Mouse (Mus musculus) hindbrain, embryonic 16.5 days (tissue): ENCODE data around the gene Higd1c. TPM values are rescaled to one million over a fixed set of nuclear protein-coding genes. Genes with fewer than 3 reads are reported as not detected.

Source experiments
- ATAC-seq: fragments of 200-750 bp; cut with Nextera tagmentation; 2 replicates; pipeline ENCODE4 v1.8.0; 2017; ENCODE audit warnings: moderate TSS enrichment, moderate library complexity
- H3K27ac ChIP-seq: fragments of 300-500 bp; sonication (generic); 2 replicates; pipeline ENCODE4 v1.5.1; 2014; ENCODE audit warnings: low read depth, mild to moderate bottlenecking, control low read depth, low read length, moderate library complexity
- H3K27me3 ChIP-seq: fragments of 300-500 bp; sonication (generic); replicated peaks from 2 replicates; pipeline ENCODE4 v1.6.1; 2014; ENCODE audit warnings: low read length; ENCODE audit not compliant: control insufficient read depth, insufficient read depth
- H3K36me3 ChIP-seq: fragments of 300-500 bp; sonication (generic); 2 replicates; pipeline ENCODE4 v1.6.1; 2014; ENCODE audit warnings: mild to moderate bottlenecking, low read length, moderate library complexity, mixed read lengths; ENCODE audit not compliant: control insufficient read depth, insufficient read depth
- H3K4me1 ChIP-seq: fragments of 300-500 bp; sonication (generic); 2 replicates; pipeline ENCODE4 v1.6.1; 2014; ENCODE audit warnings: low read depth, low read length; ENCODE audit not compliant: control insufficient read depth, insufficient read depth
- H3K4me2 ChIP-seq: fragments of 300-500 bp; sonication (generic); 2 replicates; pipeline ENCODE4 v1.6.1; 2014; ENCODE audit warnings: mild to moderate bottlenecking, low read length, control low read depth, moderate library complexity
- H3K4me3 ChIP-seq: fragments of 300-500 bp; sonication (generic); 2 replicates; pipeline ENCODE4 v1.5.1; 2014; ENCODE audit warnings: mild to moderate bottlenecking, low read length, control low read depth, moderate library complexity
- H3K9ac ChIP-seq: fragments of 300-500 bp; sonication (generic); 2 replicates; pipeline ENCODE4 v1.6.1; 2014; ENCODE audit warnings: low read depth, mild to moderate bottlenecking, control low read depth, low read length, moderate library complexity
- H3K9me3 ChIP-seq: fragments of 300-500 bp; sonication (generic); 2 replicates; pipeline ENCODE4 v1.6.1; 2014; ENCODE audit warnings: mild to moderate bottlenecking, low read length, moderate library complexity; ENCODE audit not compliant: control insufficient read depth
- WGBS: fragments of 180-500 bp; shearing (Covaris S2); extraction: QIAGEN DNeasy Blood & Tissue Kit; methylation state at CpG from one replicate; pipeline ENCODE4 v1.1.7; 2014; 5-methylcytosine and 5-hydroxymethylcytosine counted together
- polyA plus RNA-seq: library from polyadenylated mRNA; unstranded; fragments of >200 nt; fragmentation: Nextera tagmentation; extraction: Ambion mirVana; gene quantifications from 2 replicates; pipeline ENCODE4 v1.2.1, GENCODE M21; 2015

The Higd1c gene
- polyA plus RNA-seq, 1 experiment from 2014 or later = not detected

DNA sequence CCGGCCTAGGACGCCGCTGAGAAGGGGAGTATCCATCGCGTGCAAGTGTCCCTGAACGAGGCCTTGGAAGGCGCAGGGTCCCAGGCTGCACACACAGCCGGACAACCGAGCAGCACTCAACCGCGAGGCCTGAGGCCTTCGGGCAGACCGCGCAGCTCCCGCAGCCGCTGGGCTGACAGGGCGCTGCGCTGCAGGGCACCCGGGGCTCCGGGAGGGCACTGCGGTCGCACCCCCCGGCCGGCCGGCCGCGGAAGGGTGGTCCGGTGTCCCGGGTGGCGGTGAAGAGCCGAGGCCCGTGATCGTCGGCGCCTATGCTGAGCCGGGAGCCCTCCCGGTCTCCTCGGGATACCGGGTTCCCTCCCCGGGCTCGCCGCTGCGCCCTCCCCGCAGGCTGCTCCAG lies 58.1 kb downstream of the Higd1c start:
- Histone ChIP-seq H3K36me3 (no peaks in the 10 kb centered on the region), H3K27me3 (peaks cover 10% of the 10 kb centered on the region; the same call in 1 of the 2 replicates), H3K27ac (peak overlapping the region; percentile 36; the same call in 1 of the 2 replicates), H3K9ac (peak overlapping the region; percentile 93), H3K9me3 (no peaks in the 10 kb centered on the region), H3K4me2 (peak overlapping the region; percentile 95), H3K4me3 (peak overlapping the region; percentile 84), H3K4me1 (peaks cover 32% of the 10 kb centered on the region)
- peak; percentile 64 for ATAC-seq
- WGBS = under 1% methylated on average over 36 of the region's 44 CpGs

DNA sequence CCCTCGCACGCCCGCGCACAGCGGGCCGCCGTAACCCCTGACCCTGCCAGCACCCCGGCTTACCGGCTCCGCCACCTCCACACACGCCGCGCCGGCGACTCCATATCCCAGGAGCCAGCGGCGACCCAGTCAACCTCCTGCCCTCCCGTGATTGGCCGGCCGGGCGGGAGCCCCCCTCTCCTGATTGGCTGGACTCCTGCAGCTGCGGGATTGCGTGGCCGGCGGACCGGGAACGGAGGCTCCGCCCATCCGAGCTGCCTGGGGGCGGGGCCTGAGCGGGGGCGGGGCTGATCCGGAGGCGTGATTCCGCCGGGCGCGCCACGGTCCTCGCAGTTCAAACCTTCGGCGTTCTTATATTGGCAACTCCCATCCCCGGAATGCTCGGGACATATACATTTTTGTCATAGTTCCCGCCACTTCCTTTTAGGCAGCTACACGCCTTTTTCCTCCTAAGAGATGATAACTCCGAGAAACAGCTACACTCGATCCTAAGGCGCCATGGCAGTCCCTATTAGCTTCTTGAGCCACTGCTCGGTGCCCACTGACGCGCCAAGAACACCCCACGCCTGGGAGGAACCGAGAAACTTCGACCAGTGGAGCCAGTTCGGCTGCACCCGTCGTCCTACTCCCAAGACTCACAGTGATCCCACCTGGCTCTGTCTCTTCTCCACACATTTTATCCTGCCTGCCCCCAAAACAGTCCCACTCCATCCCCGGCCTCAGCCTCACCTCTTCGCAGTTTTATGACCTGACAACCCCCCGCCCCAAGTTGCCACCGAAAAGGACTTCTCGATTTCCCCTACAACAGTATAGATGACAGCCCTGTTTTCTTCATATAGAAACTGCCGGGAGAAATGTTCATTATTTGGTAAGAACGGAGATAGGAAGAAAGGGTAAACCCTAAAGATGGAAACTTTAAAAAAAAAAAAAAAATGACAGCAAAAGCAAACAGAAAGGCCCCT lies 58.8 kb downstream of the Higd1c start:
- Histone ChIP-seq H3K9me3 (no peaks in the 10 kb centered on the region), H3K4me3 (peak overlapping the region; percentile 84), H3K4me1 (peaks cover 32% of the 10 kb centered on the region), H3K27me3 (peaks cover 10% of the 10 kb centered on the region; the same call in 1 of the 2 replicates), H3K27ac (peak overlapping the region; percentile 36; the same call in 1 of the 2 replicates), H3K9ac (peak overlapping the region; percentile 93), H3K4me2 (peak overlapping the region; percentile 95), H3K36me3 (no peaks in the 10 kb centered on the region)
- WGBS = under 1% methylated on average over 49 of the region's 65 CpGs
- peak; percentile 98 for ATAC-seq

DNA sequence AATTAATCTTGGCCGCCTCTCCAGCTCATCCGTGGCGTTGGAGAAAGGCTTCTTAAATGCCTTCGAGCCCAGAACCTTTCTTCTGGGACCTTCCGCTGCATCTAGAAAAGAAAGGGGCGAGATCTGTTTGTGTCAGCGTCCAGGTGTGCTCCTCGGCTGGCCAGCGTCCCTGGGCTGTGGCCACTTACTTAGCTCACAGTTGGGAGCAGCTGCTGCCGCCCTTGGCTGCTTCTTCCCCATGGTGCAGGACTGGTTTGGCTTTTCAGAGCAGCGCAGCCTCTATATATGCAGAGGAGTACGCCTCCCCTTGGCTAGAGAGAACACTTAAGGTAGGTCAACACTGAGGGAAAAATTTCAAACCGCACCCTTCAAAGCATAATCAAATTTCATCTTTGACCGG lies 59.6 kb downstream of the Higd1c start:
- ATAC-seq = no peak
- Histone ChIP-seq H3K27ac (no peak overlapping the region), H3K4me2 (peak overlapping the region; percentile 95), H3K27me3 (peaks cover 10% of the 10 kb centered on the region; the same call in 1 of the 2 replicates), H3K4me1 (peaks cover 32% of the 10 kb centered on the region), H3K4me3 (peak overlapping the region; percentile 84), H3K36me3 (no peaks in the 10 kb centered on the region), H3K9ac (0 out of 2 replicates have a peak overlapping the region, but pooled peaks have one; percentile 2), H3K9me3 (no peaks in the 10 kb centered on the region)
- WGBS = 3% methylated on average over 14 of the region's 14 CpGs

DNA sequence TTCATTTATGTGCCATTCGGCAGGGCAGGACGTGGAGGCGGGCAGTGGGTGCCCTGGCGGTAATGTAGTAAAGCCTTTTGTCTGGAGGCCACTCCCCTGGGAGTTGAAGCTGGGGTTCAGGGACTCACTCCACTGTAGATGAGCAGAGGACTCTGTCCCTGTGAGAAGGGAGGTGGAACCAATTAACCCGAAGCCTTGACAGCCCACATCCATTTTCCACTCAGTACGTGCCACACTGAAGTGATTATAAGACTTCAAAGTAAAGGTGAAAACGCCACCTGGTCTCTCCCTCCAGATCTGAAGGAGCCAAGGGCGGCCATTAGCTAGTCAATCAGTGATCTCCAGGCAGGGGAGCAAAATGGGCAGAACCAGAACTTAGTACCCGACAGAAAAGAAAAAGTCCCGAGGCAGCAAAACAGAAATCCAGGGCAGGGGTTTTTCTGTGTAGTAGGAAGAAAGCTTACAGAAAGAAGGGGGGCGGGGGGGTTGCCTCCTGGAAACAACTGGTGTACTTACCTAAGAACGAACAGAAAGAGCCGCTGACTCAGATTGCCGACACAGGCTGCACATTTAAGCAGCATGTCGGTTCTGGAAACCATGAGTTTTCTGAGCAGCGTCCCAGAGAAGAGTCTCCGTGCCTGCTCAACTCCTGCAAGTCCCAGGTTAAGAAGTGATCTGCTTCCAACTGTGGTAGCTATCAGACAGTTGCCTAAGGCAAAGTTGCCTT lies 60.2 kb downstream of the Higd1c start, which contains the start of gene Slc11a2:
Slc11a2 (minus strand) TSS at position 677 of the 727 bp plus-strand sequence.
- Histone ChIP-seq H3K4me1 (peaks cover 28% of the 10 kb centered on the region), H3K4me3 (peak within 1 kb of the TSS; percentile 84), H3K9ac (0 out of 2 replicates have a peak within 1 kb of the TSS, but pooled peaks have one; percentile 2), H3K27ac (no peak within 1 kb of the TSS), H3K4me2 (peak within 1 kb of the TSS; percentile 95), H3K36me3 (no peaks in the 10 kb centered on the region), H3K9me3 (no peaks in the 10 kb centered on the region), H3K27me3 (peaks cover 10% of the 10 kb centered on the region; the same call in 1 of the 2 replicates)
- WGBS = 30% methylated on average over 17 of the region's 17 CpGs
- no peak for ATAC-seq

DNA sequence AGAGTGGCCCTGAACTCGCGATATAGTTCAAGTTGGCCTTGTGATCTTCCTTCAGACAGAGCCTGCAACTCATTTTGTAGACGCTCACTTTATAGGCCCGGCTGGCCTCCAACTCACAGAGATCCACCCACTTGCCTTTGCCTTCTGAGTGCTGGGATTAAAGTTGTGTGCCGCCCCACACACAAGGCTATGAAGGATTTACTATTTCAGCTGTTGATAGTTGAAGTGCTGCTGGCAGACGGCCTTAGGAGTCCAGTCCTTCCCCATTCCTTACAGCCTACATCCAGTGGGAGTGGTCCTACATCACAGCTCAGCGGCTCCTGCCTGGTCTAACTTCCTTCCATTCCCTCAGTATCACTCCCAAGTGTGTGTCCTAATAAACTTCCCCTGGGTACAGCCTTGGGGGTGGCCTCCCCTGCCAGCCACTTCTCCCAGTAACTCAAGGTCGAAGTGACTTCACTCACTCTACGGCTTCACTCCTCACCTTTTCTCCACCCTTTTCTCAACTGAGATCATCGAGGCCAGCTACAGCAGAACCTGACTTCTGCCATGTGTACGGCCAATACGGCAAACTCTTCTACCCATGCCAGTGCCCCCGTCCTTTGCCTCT lies 64.1 kb downstream of the Higd1c start:
- peaks cover 9% of the 10 kb centered on the region for H3K4me1 ChIP-seq
- no peak overlapping the region for H3K4me3 ChIP-seq
- H3K9ac ChIP-seq = no peak overlapping the region
- peaks cover 10% of the 10 kb centered on the region; the same call in 1 of the 2 replicates for H3K27me3 ChIP-seq
- no peaks in the 10 kb centered on the region for H3K9me3 ChIP-seq
- no peak overlapping the region for H3K27ac ChIP-seq
- H3K36me3 ChIP-seq = no peaks in the 10 kb centered on the region
- no peak for ATAC-seq
- 83% methylated on average over 13 of the region's 13 CpGs for WGBS
- H3K4me2 ChIP-seq = no peak overlapping the region

DNA sequence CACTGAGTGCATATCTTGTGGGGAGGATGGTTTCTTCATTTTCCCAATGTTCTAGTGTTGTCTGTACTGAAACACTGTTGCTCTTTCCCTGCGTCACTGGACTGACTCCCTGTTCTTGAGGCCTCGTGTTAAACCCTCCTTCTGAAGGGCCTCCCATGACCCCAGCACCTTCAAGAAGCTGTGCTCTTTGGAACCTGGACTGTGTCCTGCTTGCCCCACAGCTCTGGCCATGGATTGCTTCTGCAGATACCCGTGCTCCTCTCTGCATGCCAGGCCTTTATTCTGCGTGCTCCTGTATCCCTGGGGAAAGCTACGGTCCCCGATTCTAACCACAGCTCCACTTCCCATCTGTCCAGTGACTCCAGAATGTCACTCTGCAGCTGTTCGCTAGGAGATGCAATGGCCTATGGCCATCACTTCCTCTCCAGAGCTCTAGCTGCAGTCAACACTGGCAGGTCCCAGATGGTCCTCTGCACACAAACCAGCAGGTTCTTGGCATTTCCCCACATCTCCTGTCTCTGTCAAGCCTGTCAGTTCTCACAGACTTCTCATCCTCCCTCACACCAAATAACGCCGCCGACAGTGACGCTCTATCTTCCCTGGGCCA lies 65.7 kb downstream of the Higd1c start:
- Histone ChIP-seq H3K9ac (no peak overlapping the region), H3K36me3 (no peaks in the 10 kb centered on the region), H3K27me3 (peaks cover 5% of the 10 kb centered on the region; the same call in 1 of the 2 replicates), H3K4me3 (no peak overlapping the region), H3K9me3 (no peaks in the 10 kb centered on the region), H3K4me2 (no peak overlapping the region), H3K27ac (no peak overlapping the region), H3K4me1 (no peaks in the 10 kb centered on the region)
- peak; percentile 71 for ATAC-seq
- 69% methylated on average over 11 of the region's 11 CpGs for WGBS

DNA sequence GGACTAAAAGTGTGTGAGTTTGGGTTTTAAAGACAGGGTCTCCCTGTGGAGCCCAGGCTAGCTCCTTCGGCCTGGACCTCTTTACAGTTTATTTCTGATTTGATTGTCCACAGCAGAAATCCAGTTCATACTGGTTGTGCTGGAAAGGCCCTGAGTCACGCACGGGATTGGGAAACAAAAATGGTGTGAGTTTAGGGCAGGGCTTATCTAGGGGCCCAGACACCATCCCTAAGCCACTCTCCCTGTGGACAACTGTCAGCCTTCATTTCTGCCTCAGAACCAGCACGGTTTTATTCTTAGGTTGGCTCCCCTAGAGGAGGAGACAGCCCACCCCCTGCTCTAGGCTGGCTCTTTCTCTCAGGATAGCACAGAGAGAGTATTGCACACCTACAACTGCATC lies 68.9 kb downstream of the Higd1c start:
- no peak overlapping the region for H3K9ac ChIP-seq
- WGBS = 72% methylated on average over 4 of the region's 4 CpGs

More for the DNA sequence above, 68.9 kb downstream of the Higd1c start:
- Histone ChIP-seq H3K9me3 (no peaks in the 10 kb centered on the region), H3K27ac (no peak overlapping the region), H3K36me3 (no peaks in the 10 kb centered on the region), H3K4me2 (no peak overlapping the region), H3K4me1 (no peaks in the 10 kb centered on the region), H3K4me3 (no peak overlapping the region), H3K27me3 (no peaks in the 10 kb centered on the region)
- ATAC-seq = no peak
